Mouse (Mus musculus) adrenal gland, postnatal 36 days (tissue): ENCODE results near the gene Olfr1158. TPM values are rescaled to one million over a fixed set of nuclear protein-coding genes. Genes with fewer than 3 reads are reported as not detected.
"Not testable (repeated sequence)": the region's sequence is repeated elsewhere in the genome, so short reads cannot be mapped to it uniquely, and the experiment has no call there.

Experiments
- DNase-seq, 2 experiments: peaks; one replicate each; pipeline ENCODE4 v3.0.0; 2021; ENCODE audit warnings: mixed read lengths in 1 of 2
- long read RNA-seq, 2 experiments: library from polyadenylated mRNA; stranded (forward); transcript quantifications; one replicate each; pipeline ENCODE4 v2.0.0; 2021; ENCODE audit warnings: borderline sequencing depth in 2 of 2
- total RNA-seq, 2 experiments: library from RNA; stranded (reverse); gene quantifications; 2 replicates each; pipeline ENCODE4 v1.2.3; 2021

Olfr1158 gene
- not detected for total RNA-seq
- long read RNA-seq, experiment 1, result 0 reads
- long read RNA-seq, experiment 2, result 0 reads

- DNase-seq, result no peak
Measured at GRCm38 (mm10) chr2:87989813-87990212, at the start of gene Olfr1158. TSS of gene Olfr1158 (plus strand) at chr2:87990113.

GRCm38 (mm10) chr2:87945037-87945436 is 44.9 kb upstream of the Olfr1158 start, which contains the start of gene Olfr1155:
TSS of gene Olfr1155 (minus strand) at chr2:87945137.
- DNase-seq, result no peak

- DNase-seq, result no peak
Measured at GRCm38 (mm10) chr2:87953000-87953399, 36.9 kb upstream of the Olfr1158 start, which contains the start of gene Olfr1156. TSS of gene Olfr1156 (minus strand) at chr2:87953100.

GRCm38 (mm10) chr2:87968199-87968598 is 21.7 kb upstream of the Olfr1158 start, which contains the start of gene Olfr1157:
TSS of gene Olfr1157 (minus strand) at chr2:87968299.
- no peak for DNase-seq

GRCm38 (mm10) chr2:87974563-87974962 is 15.3 kb upstream of the Olfr1158 start, which contains the start of gene Olfr74:
TSS of gene Olfr74 (minus strand) at chr2:87974663.
- no peak for DNase-seq

- DNase-seq, result no peak
Measured at GRCm38 (mm10) chr2:88007515-88008318, 17.8 kb downstream of the Olfr1158 start, which contains the start of gene Olfr1160. TSS of gene Olfr1160 (minus strand) at chr2:88008268.

GRCm38 (mm10) chr2:88022474-88022873 is 32.6 kb downstream of the Olfr1158 start, which contains the start of gene Olfr1161:
TSS of gene Olfr1161 (plus strand) at chr2:88022774.
- not testable (repeated sequence) for DNase-seq

- DNase-seq, result no peak
Measured at GRCm38 (mm10) chr2:88037599-88037998, 47.7 kb downstream of the Olfr1158 start, which contains the start of gene Olfr73. TSS of gene Olfr73 (minus strand) at chr2:88037699.

Other genes with a start within 250 kb of the Olfr1158 start
- not detected for gene Olfr1140, start 246.4 kb upstream of the Olfr1158 start, total RNA-seq
- gene Olfr1141, start 236.1 kb upstream of the Olfr1158 start, total RNA-seq, result not detected
- gene Olfr152, start 210.6 kb upstream of the Olfr1158 start, total RNA-seq, result not detected
- gene Olfr1143, start 189.5 kb upstream of the Olfr1158 start, total RNA-seq, result not detected
- not detected for gene Olfr1145, start 180.3 kb upstream of the Olfr1158 start, total RNA-seq
- not detected for gene Olfr1148, start 159.6 kb upstream of the Olfr1158 start, total RNA-seq
- gene Olfr1150-ps1, start 146.1 kb upstream of the Olfr1158 start, total RNA-seq, result not detected
- gene Olfr1151, start 134.3 kb upstream of the Olfr1158 start, total RNA-seq, result not detected
- not detected for gene Olfr1152, start 123.6 kb upstream of the Olfr1158 start, total RNA-seq
- gene Olfr1153, start 95.2 kb upstream of the Olfr1158 start, total RNA-seq, result not detected
- not detected for gene Olfr1154, start 84.9 kb upstream of the Olfr1158 start, total RNA-seq
- gene Olfr1155, start 45.0 kb upstream of the Olfr1158 start, total RNA-seq, result not detected
- gene Olfr1156, start 37.0 kb upstream of the Olfr1158 start, total RNA-seq, result not detected
- not detected for gene Olfr1157, start 21.8 kb upstream of the Olfr1158 start, total RNA-seq
- gene Olfr74, start 15.4 kb upstream of the Olfr1158 start, total RNA-seq, result not detected
- not detected for gene Olfr1160, start 18.2 kb downstream of the Olfr1158 start, total RNA-seq
- gene Olfr1161, start 32.7 kb downstream of the Olfr1158 start, total RNA-seq, result not detected
- not detected for gene Olfr73, start 47.6 kb downstream of the Olfr1158 start, total RNA-seq
- gene Olfr1162, start 61.0 kb downstream of the Olfr1158 start, total RNA-seq, result not detected
- not detected for gene Olfr1163, start 81.7 kb downstream of the Olfr1158 start, total RNA-seq
- gene Olfr1164, start 103.9 kb downstream of the Olfr1158 start, total RNA-seq, result not detected
- gene Olfr1166, start 138.2 kb downstream of the Olfr1158 start, total RNA-seq, result not detected
- not detected for gene Olfr1167, start 165.1 kb downstream of the Olfr1158 start, total RNA-seq
- not detected for gene Olfr1168, start 191.8 kb downstream of the Olfr1158 start, total RNA-seq
- gene Olfr1170, start 238.2 kb downstream of the Olfr1158 start, total RNA-seq, result not detected